Mouse (Mus musculus) hindbrain, embryonic 13.5 days (tissue): ENCODE data around the gene Gm11111. TPM values are rescaled to one million over a fixed set of nuclear protein-coding genes. Genes with fewer than 3 reads are reported as not detected.

Source experiments
- ATAC-seq: fragments of 200-750 bp; cut with Nextera tagmentation; 2 replicates; pipeline ENCODE4 v1.8.0; 2017; ENCODE audit warnings: moderate TSS enrichment; ENCODE audit not compliant: low FRiP score
- H3K27ac ChIP-seq: fragments of 300-500 bp; sonication (generic); 2 replicates; pipeline ENCODE4 v1.5.1; 2015; ENCODE audit warnings: inconsistent platforms, mild to moderate bottlenecking, moderate library complexity
- H3K27me3 ChIP-seq: fragments of 300-500 bp; sonication (generic); 2 replicates; pipeline ENCODE4 v1.6.1; 2015; ENCODE audit warnings: mild to moderate bottlenecking, inconsistent platforms
- H3K36me3 ChIP-seq: fragments of 300-500 bp; sonication (generic); 2 replicates; pipeline ENCODE4 v1.6.1; 2015; ENCODE audit warnings: mild to moderate bottlenecking, inconsistent platforms
- H3K4me1 ChIP-seq: fragments of 300-500 bp; sonication (generic); replicated peaks from 2 replicates; pipeline ENCODE4 v1.6.1; 2015; ENCODE audit warnings: inconsistent platforms
- H3K4me2 ChIP-seq: fragments of 300-500 bp; sonication (generic); 2 replicates; pipeline ENCODE4 v1.6.1; 2015; ENCODE audit warnings: inconsistent platforms, mild to moderate bottlenecking, moderate library complexity
- H3K4me3 ChIP-seq: fragments of 300-500 bp; sonication (generic); 2 replicates; pipeline ENCODE4 v1.5.1; 2015; ENCODE audit warnings: mild to moderate bottlenecking, inconsistent platforms
- H3K9ac ChIP-seq: fragments of 300-500 bp; sonication (generic); 2 replicates; pipeline ENCODE4 v1.6.1; 2015; ENCODE audit warnings: mild to moderate bottlenecking, inconsistent platforms
- H3K9me3 ChIP-seq: fragments of 300-500 bp; sonication (generic); 2 replicates; pipeline ENCODE4 v1.6.1; 2016; ENCODE audit warnings: inconsistent platforms
- WGBS: fragments of 180-500 bp; shearing (Covaris S2); methylation state at CpG from one replicate; pipeline ENCODE4 v1.1.7; 2015; 5-methylcytosine and 5-hydroxymethylcytosine counted together
- polyA plus RNA-seq: library from polyadenylated mRNA; unstranded; fragments of >200 nt; fragmentation: Nextera tagmentation; extraction: Ambion mirVana; gene quantifications from 2 replicates; pipeline ENCODE4 v1.2.1, GENCODE M21; 2015

Gene Gm11111
- polyA plus RNA-seq, result not detected in 2 replicates

DNA sequence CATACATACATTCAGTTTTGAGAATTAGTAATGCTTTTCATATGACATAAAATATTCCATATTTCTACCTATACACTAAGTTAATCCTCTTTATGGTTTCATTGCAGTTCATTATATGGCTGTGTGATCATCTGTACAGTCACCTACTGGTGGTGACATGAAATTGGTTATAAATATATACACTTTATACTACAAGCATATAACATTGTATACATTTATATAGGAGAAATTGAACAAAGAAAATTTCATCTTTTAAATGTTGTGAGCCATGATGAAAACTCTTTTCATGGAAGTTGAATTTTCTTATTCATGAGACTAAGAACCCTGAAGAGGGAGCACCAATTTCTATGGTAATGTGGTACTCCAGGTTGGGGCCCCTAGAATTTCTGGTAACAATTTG, at the start of gene Gm11111:
Gene Gm11111 (plus strand): TSS at position 301 of the 400 bp plus-strand sequence.
- no peaks in the 10 kb centered on the region for H3K9me3 ChIP-seq
- ATAC-seq, result no peak
- H3K9ac ChIP-seq, result no peak within 1 kb of the TSS
- H3K27ac ChIP-seq, result no peak within 1 kb of the TSS
- no peaks in the 10 kb centered on the region for H3K4me1 ChIP-seq
- no peak within 1 kb of the TSS for H3K4me3 ChIP-seq
- no peak within 1 kb of the TSS for H3K4me2 ChIP-seq
- no peaks in the 10 kb centered on the region for H3K27me3 ChIP-seq
- H3K36me3 ChIP-seq, result no peaks in the 10 kb centered on the region

DNA sequence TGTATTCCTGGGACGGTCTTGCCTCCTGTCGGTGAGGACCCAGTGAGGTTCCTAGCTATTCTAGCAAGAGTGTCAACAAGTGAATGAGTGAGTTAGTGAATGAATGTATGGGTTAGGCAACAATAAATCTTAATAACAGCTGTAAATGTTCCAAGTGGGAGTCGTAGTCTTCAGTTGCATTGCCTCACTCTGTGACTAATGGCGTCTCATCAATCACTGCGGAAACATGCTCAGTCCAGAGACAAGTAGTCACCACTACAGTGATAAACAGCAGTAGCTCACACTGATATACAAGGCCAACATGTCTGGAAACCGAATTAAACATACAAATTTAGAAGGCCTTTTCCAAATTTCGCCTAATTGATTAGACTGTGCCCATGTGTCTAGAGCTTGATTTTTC, 36.3 kb upstream of the Gm11111 start:
- Histone ChIP-seq H3K27ac (no peak overlapping the region), H3K9ac (no peak overlapping the region), H3K27me3 (no peaks in the 10 kb centered on the region), H3K4me2 (no peak overlapping the region), H3K4me1 (no peaks in the 10 kb centered on the region), H3K36me3 (no peaks in the 10 kb centered on the region), H3K4me3 (no peak overlapping the region), H3K9me3 (no peaks in the 10 kb centered on the region)
- 66% methylated on average over 7 of the region's 7 CpGs for WGBS
- no peak for ATAC-seq

DNA sequence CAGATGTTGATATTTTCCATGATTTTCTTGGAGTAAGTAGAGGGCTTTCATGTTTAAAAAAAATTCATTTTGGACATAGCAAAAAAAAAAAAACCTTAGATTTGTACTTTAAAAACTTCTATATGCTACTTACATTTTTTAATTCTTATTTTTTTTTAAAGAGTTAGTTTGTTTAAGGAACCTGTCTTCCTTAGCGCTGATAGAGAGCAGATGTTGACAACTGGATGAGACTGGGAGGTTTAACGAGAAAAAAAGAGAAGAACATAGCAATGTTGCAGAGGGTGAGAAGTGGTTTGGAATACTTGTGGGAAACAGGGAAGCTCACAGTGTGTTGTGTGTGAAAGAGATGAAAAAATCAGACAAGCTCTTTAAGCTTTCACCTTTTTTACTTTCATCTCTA, 32.4 kb upstream of the Gm11111 start:
- Histone ChIP-seq H3K36me3 (no peaks in the 10 kb centered on the region), H3K27ac (no peak overlapping the region), H3K4me1 (no peaks in the 10 kb centered on the region), H3K4me2 (no peak overlapping the region), H3K4me3 (no peak overlapping the region), H3K9me3 (no peaks in the 10 kb centered on the region), H3K27me3 (no peaks in the 10 kb centered on the region), H3K9ac (no peak overlapping the region)
- 87% methylated on average over 2 of the region's 2 CpGs for WGBS
- no peak for ATAC-seq

DNA sequence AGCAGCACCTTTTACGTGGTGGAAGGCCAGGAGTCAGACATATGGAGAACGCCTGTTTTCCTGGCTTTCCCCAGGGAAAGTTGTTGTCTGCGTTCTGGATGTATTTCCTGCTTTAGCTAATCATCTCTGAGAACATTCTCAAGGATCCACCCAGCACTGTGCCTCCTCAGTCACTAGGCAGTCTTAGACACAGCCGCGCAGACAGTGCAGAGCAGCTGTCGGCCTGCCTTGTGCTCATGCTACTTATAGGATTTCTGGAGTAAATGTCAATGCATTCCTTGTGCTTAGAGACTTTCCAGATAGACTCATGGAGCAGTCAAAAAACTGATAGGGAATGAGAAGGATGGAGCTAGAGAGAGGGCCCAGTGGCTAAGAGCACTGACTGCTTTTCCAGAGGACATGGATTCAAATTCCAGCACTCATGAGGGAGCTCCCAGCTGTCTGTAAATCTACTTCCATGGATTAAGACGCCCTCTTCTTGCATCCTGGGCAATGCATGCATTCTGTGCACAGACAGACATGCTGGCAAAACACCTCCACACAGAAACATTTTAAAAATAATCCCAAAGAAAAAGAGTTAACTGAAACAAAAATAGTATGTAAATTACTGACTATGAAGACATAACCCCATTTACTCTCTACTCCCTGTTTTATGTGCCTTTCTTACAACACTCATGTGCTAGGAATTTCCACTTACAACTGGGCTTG, 30.1 kb upstream of the Gm11111 start:
- no peak for ATAC-seq
- Histone ChIP-seq H3K9ac (no peak overlapping the region), H3K27ac (no peak overlapping the region), H3K9me3 (no peaks in the 10 kb centered on the region), H3K27me3 (no peaks in the 10 kb centered on the region), H3K4me3 (no peak overlapping the region), H3K4me1 (no peaks in the 10 kb centered on the region), H3K4me2 (no peak overlapping the region), H3K36me3 (no peaks in the 10 kb centered on the region)
- 91% methylated on average over 7 of the region's 7 CpGs for WGBS

DNA sequence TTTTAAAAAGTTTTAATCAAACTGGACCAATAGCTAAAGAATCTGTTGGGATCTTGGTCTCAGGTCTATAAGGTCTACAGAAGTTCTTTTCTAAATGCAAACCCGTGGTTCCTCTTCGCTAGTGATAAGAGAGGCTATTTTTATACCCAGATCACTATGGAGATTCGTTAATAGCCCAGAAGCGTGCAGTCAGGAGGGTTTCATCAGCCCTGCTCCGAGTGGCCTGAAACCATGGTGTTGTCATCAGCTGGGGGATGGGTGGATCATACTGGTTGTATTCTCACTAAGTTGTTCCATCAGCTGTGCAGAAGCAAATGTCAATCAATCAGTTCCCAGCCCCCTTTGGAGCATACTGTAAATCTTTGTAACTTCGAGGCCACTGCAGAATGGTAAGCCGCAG, 29.4 kb upstream of the Gm11111 start:
- no peak overlapping the region for H3K4me3 ChIP-seq
- no peaks in the 10 kb centered on the region for H3K9me3 ChIP-seq
- no peak overlapping the region for H3K9ac ChIP-seq
- no peak for ATAC-seq
- no peaks in the 10 kb centered on the region for H3K27me3 ChIP-seq
- 87% methylated on average over 7 of the region's 7 CpGs for WGBS
- H3K4me2 ChIP-seq, result no peak overlapping the region
- no peaks in the 10 kb centered on the region for H3K36me3 ChIP-seq
- H3K27ac ChIP-seq, result no peak overlapping the region
- no peaks in the 10 kb centered on the region for H3K4me1 ChIP-seq

DNA sequence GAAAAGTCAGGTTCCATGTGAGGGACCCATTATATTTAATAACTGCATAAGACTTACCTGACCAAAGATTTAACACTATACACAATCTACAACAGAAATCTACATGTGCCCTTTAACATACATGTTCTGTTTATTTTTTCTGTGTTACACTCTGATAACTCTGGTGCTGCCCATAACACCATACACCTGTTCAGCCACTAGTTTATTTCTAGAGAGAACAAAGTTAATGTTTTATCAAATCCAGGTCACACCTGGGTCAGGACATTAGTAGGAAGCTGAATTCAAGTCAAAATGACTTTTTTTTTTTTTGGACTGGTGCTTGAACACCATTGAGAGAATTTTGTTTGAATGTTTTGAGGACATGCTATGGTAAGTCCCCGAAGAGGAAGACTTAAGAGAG, 28.7 kb upstream of the Gm11111 start:
- H3K4me1 ChIP-seq, result no peaks in the 10 kb centered on the region
- H3K27ac ChIP-seq, result no peak overlapping the region
- no peak overlapping the region for H3K4me2 ChIP-seq
- H3K4me3 ChIP-seq, result no peak overlapping the region
- no peaks in the 10 kb centered on the region for H3K9me3 ChIP-seq
- H3K36me3 ChIP-seq, result no peaks in the 10 kb centered on the region
- ATAC-seq, result no peak
- H3K9ac ChIP-seq, result no peak overlapping the region
- no peaks in the 10 kb centered on the region for H3K27me3 ChIP-seq
- 85% methylated on average over 1 of the region's 1 CpGs for WGBS

DNA sequence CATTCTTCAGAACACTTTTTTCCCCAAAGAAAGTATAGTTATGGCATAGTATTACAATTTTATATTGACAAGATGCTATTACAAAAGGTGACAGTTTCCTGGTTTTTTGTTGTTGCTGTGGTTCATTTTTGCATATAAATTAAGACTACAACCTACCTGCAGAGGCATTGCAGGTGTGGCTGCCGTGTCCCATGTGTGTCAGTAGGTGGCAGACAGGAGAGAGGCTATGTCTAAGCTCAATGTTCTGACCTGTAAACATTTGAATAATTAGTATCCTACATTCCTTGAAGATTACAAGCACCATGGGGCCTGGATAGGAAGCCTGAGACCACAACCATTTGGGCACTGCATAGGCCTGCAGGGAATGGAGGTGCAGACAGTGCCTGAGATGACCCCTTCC, 11.2 kb upstream of the Gm11111 start:
- Histone ChIP-seq H3K36me3 (no peaks in the 10 kb centered on the region), H3K4me3 (no peak overlapping the region), H3K27me3 (no peaks in the 10 kb centered on the region), H3K9me3 (no peaks in the 10 kb centered on the region), H3K4me2 (no peak overlapping the region), H3K4me1 (no peaks in the 10 kb centered on the region), H3K27ac (no peak overlapping the region), H3K9ac (no peak overlapping the region)
- WGBS, result 94% methylated on average over 1 of the region's 1 CpGs
- ATAC-seq, result no peak

DNA sequence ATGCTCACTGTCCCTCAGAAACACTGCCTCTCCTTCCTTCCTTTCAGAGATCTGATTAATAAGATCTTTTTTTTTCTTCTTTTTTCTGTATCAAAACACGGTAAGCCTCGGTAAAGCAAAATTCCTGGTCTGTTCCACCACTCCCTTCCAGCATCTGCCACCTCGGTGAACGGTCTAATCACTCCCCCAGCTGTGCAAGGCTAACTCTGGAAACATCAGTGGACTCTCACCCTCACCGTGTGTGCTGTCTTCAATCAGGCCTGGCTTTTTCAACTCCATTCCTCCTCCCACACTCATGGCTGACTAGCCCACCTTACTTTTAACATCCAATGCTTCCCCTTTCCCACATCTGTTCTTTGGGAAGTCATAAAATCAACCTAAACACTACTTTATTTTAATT, 2.2 kb upstream of the Gm11111 start:
- no peak overlapping the region for H3K4me3 ChIP-seq
- H3K27me3 ChIP-seq, result no peaks in the 10 kb centered on the region
- H3K4me2 ChIP-seq, result no peak overlapping the region
- no peaks in the 10 kb centered on the region for H3K4me1 ChIP-seq
- H3K9me3 ChIP-seq, result no peaks in the 10 kb centered on the region
- no peaks in the 10 kb centered on the region for H3K36me3 ChIP-seq
- ATAC-seq, result no peak
- no peak overlapping the region for H3K9ac ChIP-seq
- no peak overlapping the region for H3K27ac ChIP-seq
- WGBS, result 53% methylated on average over 5 of the region's 5 CpGs

DNA sequence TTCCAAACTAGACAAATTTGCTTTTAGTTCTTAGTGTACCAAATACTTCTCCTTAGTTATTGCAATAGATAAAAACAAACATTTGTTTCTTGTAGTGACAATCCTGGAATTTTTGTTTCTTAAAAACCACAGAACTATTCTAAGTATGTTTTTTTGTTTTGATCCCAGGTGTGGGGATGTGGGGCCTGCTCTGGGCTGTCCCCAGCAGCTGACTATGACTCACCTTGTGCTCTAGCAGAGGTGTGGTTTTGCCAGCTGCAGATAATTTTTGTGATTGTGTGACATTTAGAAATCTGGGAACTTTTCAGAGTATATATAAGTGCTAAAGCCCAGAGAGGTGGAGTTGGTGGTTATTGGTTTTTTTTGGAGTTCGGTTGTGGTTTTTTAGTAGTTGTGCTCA, 1.6 kb upstream of the Gm11111 start:
- Histone ChIP-seq H3K9ac (no peak overlapping the region), H3K27me3 (no peaks in the 10 kb centered on the region), H3K27ac (no peak overlapping the region), H3K4me1 (no peaks in the 10 kb centered on the region), H3K4me2 (no peak overlapping the region), H3K4me3 (no peak overlapping the region), H3K36me3 (no peaks in the 10 kb centered on the region), H3K9me3 (no peaks in the 10 kb centered on the region)
- WGBS, result 89% methylated on average over 1 of the region's 1 CpGs
- no peak for ATAC-seq

DNA sequence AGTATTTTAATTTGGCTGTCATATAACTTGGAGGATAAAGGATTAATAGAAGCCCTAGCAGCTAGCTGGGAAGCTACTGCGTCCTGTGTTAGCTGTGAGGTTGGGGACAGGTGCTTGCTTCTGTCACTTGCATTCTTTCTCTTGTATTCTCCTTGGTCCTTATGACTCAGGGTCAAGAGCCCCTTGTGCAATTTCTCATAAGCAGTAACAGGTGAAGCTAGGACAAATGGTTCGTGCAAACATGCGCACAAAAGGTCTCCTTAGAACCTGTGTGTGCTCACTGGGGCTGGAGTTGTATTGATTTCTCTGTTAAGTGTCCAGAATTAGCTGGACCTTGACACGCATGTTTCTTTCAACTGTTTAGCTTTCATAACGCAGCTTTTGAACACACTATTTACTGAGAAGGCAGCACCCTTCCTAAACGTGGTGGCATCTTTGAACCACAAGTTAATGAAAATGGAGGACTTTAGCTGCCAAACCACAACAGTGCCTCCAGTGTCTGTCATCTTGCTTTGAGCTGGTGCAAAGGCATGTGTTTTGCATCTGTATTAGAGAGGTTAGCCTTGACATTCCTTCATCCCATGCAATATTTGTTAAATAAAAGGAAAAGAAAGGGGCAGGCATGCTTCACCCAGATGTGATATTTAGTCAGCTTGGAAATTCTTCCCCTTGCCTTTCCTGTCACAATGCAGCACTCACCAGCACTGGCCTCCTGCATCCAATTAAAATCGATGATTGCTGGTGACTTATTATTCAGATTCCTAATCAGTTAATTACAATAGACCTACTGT, 511 bp downstream of the Gm11111 start:
- H3K36me3 ChIP-seq, result no peaks in the 10 kb centered on the region
- no peak overlapping the region for H3K4me2 ChIP-seq
- H3K9ac ChIP-seq, result no peak overlapping the region
- H3K9me3 ChIP-seq, result no peaks in the 10 kb centered on the region
- H3K27me3 ChIP-seq, result no peaks in the 10 kb centered on the region
- no peak overlapping the region for H3K27ac ChIP-seq
- no peaks in the 10 kb centered on the region for H3K4me1 ChIP-seq
- ATAC-seq, result no peak
- 69% methylated on average over 7 of the region's 7 CpGs for WGBS
- no peak overlapping the region for H3K4me3 ChIP-seq

DNA sequence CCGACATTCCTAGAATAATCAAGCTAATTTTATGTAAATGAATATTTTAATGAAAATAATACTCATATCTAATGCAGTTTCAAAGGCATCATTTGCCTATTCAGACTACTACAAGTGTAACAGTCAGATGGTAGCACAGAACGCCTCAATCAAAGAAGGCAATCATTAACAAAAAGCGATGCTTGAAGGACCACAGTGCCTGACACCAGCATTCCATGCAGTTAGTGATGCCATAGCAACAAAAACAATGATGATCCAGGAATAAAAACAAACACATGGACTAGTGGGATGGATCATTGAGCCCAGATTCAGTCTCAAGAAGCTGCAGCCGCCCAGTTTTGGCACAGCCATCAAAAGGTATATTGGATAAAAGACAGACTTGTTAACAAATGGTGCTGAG, 8.8 kb downstream of the Gm11111 start:
- no peaks in the 10 kb centered on the region for H3K36me3 ChIP-seq
- no peaks in the 10 kb centered on the region for H3K27me3 ChIP-seq
- H3K9ac ChIP-seq, result no peak overlapping the region
- no peak overlapping the region for H3K4me2 ChIP-seq
- peak; percentile 62; the same call in 1 of the 2 replicates for ATAC-seq
- 26% methylated on average over 4 of the region's 4 CpGs for WGBS
- H3K27ac ChIP-seq, result no peak overlapping the region
- H3K4me1 ChIP-seq, result 0 out of 2 replicates have a peak, but pooled peaks cover 3% of the 10 kb centered on the region
- no peak overlapping the region for H3K4me3 ChIP-seq
- H3K9me3 ChIP-seq, result no peaks in the 10 kb centered on the region

DNA sequence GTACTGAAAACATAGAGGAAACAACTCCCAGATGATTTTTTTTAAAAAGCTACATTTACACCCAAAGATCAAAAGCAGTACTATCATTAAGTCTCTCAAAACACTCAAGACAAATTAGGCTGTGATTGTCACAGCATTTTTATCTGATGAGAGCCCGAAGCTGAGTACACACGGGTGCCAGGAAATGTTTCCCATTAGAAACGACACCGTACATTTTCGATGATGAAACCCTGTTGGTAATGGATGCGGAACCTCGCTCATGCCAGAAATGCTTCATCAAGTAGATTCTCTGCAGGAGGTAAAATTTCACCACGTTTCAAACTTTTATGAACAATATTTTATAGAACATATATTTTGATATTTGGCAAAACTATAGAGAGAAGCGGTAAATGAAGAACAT, 10.3 kb downstream of the Gm11111 start:
- Histone ChIP-seq H3K27me3 (no peaks in the 10 kb centered on the region), H3K4me1 (peaks cover 10% of the 10 kb centered on the region; the same call in 1 of the 2 replicates), H3K4me2 (no peak overlapping the region), H3K9me3 (no peaks in the 10 kb centered on the region), H3K27ac (no peak overlapping the region), H3K9ac (no peak overlapping the region), H3K36me3 (no peaks in the 10 kb centered on the region), H3K4me3 (no peak overlapping the region)
- WGBS, result 85% methylated on average over 9 of the region's 9 CpGs
- no peak for ATAC-seq

DNA sequence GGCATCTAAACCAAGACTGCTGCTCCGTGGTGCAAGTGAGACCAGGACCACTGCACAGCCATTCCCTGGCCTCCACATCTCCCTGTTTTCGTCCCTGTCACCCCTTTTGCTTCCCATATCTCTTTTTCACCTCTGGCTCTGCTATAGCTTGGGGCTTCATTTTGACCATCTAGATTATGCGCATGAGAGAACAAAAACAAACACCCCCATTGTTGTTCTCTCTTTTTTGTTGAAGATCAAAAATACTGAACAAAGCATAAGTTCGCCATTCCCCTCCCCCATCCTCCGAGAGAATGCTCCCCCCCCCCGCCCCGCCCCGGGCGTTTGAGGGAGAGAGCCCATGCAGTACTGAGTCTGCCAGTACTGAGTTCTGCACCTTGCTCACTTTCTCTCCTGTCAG, 11.3 kb downstream of the Gm11111 start:
- H3K27me3 ChIP-seq, result no peaks in the 10 kb centered on the region
- peaks cover 10% of the 10 kb centered on the region; the same call in 1 of the 2 replicates for H3K4me1 ChIP-seq
- H3K36me3 ChIP-seq, result no peaks in the 10 kb centered on the region
- 33% methylated on average over 9 of the region's 9 CpGs for WGBS
- no peak overlapping the region for H3K4me3 ChIP-seq
- H3K9me3 ChIP-seq, result no peaks in the 10 kb centered on the region
- H3K4me2 ChIP-seq, result no peak overlapping the region
- no peak overlapping the region for H3K9ac ChIP-seq
- no peak for ATAC-seq
- H3K27ac ChIP-seq, result no peak overlapping the region
